Mouse (Mus musculus): Measurements from ENCODE around the gene BC048507. TPM values are rescaled to one million over a fixed set of nuclear protein-coding genes. Genes with fewer than 3 reads are reported as not detected.
"Not testable (repeated sequence)": the region's sequence is repeated elsewhere in the genome, so short reads cannot be mapped to it uniquely, and the experiment has no call there.

The BC048507 gene
- total RNA-seq (2017), result not detected in 2 replicates

GRCm38 (mm10) chr13:67863026-67863425 lies at the start of gene BC048507:
BC048507 (plus strand) TSS chr13:67863326.
- no peak for ATAC-seq (replicated peaks; ENCODE audit: low read depth, poor library complexity, severe bottlenecking)

DNA sequence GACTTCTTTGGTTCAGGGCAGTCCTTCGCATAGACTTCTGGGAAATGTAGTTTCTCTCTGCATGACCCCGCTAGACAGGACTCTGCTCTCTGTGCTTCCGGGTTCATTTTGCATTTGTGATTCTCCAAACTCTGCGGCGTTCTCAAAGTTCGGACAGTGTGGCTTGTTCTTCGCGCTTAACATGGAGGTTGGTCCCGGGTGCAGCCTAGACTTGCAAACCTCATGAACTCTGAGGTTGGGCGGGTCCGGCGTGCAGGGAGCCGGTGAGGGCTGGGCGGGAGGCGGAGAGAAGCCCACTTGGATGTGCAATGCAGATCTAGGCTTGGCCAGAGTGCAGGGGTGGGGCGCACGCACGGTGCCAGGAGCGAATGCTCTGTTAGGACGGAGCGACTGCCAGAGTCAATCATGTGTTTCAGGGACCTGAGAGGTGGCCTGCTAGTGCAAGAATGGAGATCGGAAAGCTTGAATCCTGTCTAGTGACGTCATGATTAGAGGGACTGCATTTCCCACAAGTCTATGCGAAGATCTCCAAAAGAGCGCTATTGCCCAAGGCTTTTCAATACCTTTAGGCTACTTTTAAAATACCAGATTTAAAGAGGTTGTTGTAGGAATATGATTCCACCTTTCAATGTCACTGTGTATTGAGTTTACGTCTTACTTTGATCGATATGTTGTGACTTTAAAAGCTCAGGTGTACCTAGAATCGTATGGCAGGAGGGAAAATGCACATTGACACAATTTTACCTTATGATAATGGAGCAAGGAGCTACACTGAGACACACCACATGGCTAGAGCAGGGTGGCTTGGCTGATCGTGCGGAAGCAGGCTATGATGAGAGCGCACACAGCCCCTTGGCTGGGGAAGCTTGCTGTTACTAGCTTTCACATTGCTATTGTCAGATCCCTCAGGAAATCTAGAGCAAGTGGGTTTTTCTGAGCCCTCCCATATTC lies 49.1 kb upstream of the BC048507 start, which contains the start of gene Zfp273:
Gene Zfp273 (plus strand): TSS at position 31 of the 951 bp plus-strand sequence.
- peak; percentile 95 for ATAC-seq (replicated peaks; ENCODE audit: low read depth, poor library complexity, severe bottlenecking)

DNA sequence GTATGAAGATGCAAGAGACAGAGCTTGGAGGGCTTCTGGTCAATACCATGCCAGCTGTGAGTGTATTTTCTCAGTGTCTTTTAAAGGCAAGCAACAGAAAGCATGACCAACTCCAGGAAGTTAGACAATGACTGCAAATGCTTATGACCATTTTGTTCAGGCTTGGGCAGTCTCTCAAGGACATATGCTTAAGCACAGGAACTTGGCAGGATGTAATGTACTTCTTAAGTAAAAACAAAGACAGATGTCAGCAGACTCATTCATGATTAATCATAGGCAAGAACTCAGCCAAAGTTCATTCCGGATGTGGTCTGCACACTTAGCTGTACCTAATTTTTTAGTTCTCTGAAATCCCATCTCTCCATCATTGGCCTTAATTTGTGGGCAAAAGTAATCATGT lies 44.5 kb upstream of the BC048507 start:
- ATAC-seq (replicated peaks; ENCODE audit: low read depth, poor library complexity, severe bottlenecking), result no peak

GRCm38 (mm10) chr13:67830911-67831336 lies 32.2 kb upstream of the BC048507 start, which contains the start of gene Gm10037:
Gm10037 (plus strand) TSS chr13:67831106.
- ATAC-seq (replicated peaks; ENCODE audit: low read depth, poor library complexity, severe bottlenecking), result peak; percentile 96

GRCm38 (mm10) chr13:67833137-67833536 lies 30.0 kb upstream of the BC048507 start:
- ATAC-seq (replicated peaks; ENCODE audit: low read depth, poor library complexity, severe bottlenecking), result not testable (repeated sequence)

DNA sequence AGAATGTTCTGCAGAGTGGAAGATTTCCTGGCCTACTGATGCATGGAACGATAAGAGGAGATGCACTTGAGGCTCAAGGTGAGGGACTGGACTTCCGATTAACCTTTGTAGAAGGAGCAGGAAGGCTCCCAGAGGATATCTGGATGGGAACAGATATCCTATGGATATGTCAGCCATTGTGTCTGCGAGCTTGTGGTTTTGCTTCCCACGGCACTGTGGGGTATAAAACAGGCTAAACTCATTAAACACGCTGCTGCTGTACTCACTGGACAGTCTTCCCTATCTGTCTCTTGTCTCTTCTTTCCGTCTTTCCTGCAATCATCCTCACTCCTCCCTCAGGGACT lies 19.4 kb upstream of the BC048507 start:
- no peak for ATAC-seq (replicated peaks; ENCODE audit: low read depth, poor library complexity, severe bottlenecking)

DNA sequence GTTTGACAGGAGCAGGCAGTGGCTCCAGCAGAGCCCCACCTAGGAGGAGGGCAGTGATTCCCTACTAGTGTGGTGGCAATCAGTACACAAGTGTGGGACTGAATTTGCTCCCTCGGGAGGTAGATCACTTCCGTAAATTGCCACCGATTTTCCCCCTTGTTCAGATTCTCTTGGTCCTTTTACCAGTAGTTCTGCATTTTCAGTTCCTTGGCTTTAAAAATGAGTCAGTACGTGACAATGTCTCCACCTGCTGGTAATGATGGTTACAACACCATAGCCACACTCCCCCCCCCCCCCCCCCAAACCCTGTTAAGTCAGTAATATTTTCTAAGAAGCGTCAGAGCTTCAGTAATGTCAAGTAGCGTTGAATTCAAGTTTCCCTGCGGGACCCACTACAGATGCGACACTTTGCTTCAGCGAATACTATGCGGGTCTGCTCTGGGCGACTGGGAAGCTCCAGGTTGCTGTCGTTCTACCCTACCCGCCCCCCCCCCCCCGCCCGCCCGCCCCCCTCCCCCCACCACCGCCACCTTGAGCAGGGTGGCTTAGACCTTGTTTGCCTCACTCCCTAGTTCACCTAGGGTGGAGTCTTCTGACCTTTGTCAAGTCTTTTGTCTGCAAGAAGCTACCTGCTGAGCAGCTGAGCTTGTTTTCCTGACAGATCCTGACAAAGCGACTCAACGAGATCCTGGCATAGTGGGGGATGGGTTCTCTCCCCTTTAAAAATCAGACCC lies 18.8 kb upstream of the BC048507 start:
- peak; percentile 99 for ATAC-seq (replicated peaks; ENCODE audit: low read depth, poor library complexity, severe bottlenecking)

DNA sequence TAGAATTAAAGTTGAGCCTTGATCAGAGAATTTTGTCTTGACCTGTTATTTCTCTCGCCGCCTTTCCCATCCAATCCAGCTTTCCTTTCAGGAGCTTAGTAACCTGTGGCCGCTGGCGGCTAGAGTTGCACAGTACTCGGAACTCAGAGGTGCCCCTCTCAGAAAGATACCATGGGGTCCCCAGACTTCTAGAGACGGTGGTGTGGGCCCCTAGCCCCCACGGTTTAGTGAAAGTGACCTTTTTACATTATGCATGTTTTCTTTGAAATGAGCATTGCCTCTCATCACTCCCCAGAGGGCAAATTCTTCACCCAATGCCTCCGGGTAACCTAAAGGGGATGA lies 18.3 kb upstream of the BC048507 start:
- ATAC-seq (replicated peaks; ENCODE audit: low read depth, poor library complexity, severe bottlenecking), result no peak

GRCm38 (mm10) chr13:67850361-67850760 lies 12.8 kb upstream of the BC048507 start:
- ATAC-seq (replicated peaks; ENCODE audit: low read depth, poor library complexity, severe bottlenecking), result no peak

- ATAC-seq (replicated peaks; ENCODE audit: low read depth, poor library complexity, severe bottlenecking), result no peak
These were observed 10.0 kb upstream of the BC048507 start for GRCm38 (mm10) chr13:67853130-67853529.

- ATAC-seq (replicated peaks; ENCODE audit: low read depth, poor library complexity, severe bottlenecking), result no peak
These were observed 9.1 kb upstream of the BC048507 start for GRCm38 (mm10) chr13:67853983-67854382.

GRCm38 (mm10) chr13:67857317-67857716 lies 5.8 kb upstream of the BC048507 start:
- ATAC-seq (replicated peaks; ENCODE audit: low read depth, poor library complexity, severe bottlenecking), result no peak

DNA sequence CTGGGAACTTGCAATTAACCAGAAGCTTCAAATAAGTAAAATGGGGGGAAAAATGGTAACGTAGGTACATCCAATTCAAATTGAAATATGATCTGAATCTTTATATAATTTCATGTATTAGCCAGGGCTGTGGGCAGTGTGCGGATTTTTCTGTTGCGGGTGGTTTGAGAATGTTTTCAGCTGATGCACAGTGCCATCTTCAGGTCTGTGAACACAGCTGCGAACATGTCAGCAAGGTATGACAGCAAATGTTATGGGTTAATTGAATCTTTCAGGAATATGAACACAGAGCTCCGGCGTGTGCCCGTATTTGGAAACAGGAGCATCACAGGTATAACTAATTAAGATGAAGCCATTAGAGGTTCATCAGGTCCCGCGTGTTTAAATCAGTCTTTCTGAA lies 618 bp upstream of the BC048507 start:
- no peak for ATAC-seq (replicated peaks; ENCODE audit: low read depth, poor library complexity, severe bottlenecking)

DNA sequence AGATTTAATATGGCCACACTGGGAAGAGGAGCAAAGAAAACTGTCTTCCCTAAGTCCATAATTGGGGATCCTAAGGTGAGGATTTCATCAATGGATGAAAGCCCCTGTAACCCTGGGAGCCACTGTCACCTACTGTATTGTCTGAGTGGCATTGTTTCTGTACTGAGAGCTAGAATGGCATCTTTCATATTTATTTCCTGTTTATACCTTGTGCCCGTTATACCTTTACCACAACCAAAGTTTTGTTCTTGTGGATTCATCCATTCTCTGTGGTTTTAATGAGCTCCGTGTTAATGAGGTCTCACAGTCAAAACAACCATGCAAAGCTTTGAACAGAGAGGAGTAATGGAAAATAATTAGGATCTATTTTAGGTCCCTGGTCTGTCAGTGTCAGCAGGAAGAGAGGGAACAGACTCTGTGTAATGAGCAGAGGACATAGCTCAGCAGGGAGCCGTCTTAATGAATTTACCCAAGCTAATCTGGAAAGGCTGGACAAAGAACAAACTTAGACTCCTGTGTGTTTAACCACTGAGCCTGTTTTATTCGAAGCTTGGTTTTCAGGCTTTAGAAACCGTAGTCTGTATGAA lies 1.7 kb downstream of the BC048507 start:
- no peak for ATAC-seq (replicated peaks; ENCODE audit: low read depth, poor library complexity, severe bottlenecking)

- no peak for ATAC-seq (replicated peaks; ENCODE audit: low read depth, poor library complexity, severe bottlenecking)
These were observed 4.8 kb downstream of the BC048507 start for GRCm38 (mm10) chr13:67867899-67868298.

GRCm38 (mm10) chr13:67876049-67876698 lies 13.0 kb downstream of the BC048507 start:
- ATAC-seq (replicated peaks; ENCODE audit: low read depth, poor library complexity, severe bottlenecking), result not testable (repeated sequence)

- no peak for ATAC-seq (replicated peaks; ENCODE audit: low read depth, poor library complexity, severe bottlenecking)
These were observed 13.7 kb downstream of the BC048507 start for GRCm38 (mm10) chr13:67876699-67877254.

- no peak for ATAC-seq (replicated peaks; ENCODE audit: low read depth, poor library complexity, severe bottlenecking)
These were observed 20.8 kb downstream of the BC048507 start for GRCm38 (mm10) chr13:67883966-67884365.

GRCm38 (mm10) chr13:67909759-67910158 lies 46.6 kb downstream of the BC048507 start:
- ATAC-seq (replicated peaks; ENCODE audit: low read depth, poor library complexity, severe bottlenecking), result no peak

Data from common myeloid progenitor, adult 5-6 weeks (primary cell).